Mouse (Mus musculus): Measurements from ENCODE around the gene Ranbp2. TPM values are rescaled to one million over a fixed set of nuclear protein-coding genes. Genes with fewer than 3 reads are reported as not detected.

The Ranbp2 gene
- 10 to 100 TPM; 23.0 to 25.5 TPM for polyA plus RNA-seq (2017; shearing (Covaris generic))

DNA sequence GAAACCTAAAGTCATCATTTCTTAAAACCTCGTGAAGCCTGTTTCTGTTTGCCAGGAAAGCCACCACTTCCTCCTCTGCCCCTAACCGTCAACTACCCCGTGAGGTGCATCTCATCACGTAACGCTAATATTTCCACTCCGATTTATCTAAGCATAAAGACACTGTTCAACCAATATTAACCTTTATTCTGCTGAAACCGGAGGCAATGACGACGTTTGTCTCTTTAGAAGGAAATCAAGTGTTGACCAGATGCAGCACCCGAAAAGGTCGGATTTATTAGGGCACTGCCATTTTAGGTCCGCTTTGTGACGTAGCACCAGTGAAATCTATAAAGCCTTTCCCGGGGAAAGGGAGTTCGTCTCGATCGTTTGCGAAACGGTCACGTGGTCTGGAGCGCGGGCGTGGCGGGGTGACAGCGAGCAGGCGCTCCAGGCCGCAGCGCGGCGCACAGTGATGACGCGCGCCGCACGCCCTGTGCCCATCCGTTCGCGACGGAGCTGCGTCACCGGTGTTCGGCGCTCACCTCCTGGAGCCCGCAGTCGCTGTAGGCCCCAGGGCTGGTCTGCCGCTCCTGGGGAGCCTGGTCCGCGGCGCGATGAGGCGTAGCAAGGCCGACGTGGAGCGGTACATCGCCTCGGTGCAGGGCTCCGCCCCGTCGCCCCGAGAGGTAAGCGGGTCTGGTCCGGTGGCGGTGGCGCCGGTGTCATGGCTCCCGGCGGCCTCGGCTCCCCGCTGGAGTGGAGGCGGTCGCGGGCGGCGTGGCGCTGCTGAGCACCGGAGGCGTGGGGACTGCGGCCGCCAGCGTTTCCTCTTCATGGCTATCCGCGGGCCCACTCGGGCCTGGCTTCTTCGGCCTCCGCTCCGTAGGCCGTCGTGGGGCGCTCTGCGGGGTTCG is at the start of gene Ranbp2:
Ranbp2 (plus strand) TSS at position 537 of the 896 bp plus-strand sequence.
- ATAC-seq = peak; percentile 90

DNA sequence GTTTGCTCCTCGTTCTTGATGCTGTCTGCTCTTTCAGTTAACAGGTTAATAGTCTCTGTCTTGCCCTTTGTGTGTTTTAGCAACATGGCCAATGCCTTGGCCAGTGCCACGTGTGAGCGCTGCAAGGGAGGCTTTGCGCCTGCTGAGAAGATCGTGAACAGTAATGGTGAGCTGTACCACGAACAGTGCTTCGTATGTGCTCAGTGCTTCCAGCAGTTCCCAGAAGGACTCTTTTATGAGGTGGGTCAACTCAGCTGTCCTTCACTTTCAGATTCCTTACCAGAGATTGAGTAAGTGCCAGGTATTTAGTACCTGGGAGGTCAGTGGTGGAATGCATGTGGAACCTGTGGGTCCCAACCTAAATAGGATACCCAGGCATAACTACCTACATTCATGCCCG is 47.8 kb upstream of the Ranbp2 start:
- no peak for ATAC-seq

DNA sequence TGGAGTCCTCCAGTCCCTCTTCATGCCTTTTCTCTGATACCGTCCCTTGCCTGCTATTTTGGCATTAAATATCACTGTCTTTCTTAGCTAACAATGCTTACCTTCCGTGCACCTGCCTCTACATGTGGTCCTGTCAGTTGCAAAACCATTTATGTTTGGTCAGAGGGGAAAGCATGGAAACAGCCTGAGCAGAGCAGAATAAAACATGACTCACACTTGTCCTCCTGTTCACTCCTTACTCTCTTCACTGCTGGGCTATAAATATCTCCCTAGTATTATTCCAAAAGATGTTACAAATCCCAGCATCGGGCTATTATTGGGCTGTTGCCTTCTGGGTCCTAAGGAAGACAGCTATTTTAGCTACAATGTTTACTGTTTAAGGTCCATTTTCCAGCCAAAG is 44.9 kb upstream of the Ranbp2 start:
- ATAC-seq = no peak

DNA sequence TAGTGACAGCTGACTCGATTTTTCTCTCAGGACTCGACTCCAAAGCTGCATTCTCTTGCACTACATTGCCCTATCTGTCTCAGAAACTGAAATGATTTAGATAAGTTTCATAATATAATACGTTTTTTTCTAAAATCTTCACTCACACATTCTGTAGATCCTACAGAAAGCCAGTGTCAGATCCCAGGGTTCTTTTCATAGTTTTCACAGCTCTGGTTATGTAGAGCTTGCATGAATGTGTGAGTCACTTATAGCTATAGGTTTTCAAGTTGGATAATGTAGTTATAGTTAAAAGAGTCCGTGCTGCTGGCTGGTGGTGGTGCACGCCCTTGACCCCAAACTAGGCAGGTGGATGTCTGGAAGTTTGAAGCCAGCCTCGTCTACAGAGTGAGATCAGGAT is 42.1 kb upstream of the Ranbp2 start:
- ATAC-seq = no peak

DNA sequence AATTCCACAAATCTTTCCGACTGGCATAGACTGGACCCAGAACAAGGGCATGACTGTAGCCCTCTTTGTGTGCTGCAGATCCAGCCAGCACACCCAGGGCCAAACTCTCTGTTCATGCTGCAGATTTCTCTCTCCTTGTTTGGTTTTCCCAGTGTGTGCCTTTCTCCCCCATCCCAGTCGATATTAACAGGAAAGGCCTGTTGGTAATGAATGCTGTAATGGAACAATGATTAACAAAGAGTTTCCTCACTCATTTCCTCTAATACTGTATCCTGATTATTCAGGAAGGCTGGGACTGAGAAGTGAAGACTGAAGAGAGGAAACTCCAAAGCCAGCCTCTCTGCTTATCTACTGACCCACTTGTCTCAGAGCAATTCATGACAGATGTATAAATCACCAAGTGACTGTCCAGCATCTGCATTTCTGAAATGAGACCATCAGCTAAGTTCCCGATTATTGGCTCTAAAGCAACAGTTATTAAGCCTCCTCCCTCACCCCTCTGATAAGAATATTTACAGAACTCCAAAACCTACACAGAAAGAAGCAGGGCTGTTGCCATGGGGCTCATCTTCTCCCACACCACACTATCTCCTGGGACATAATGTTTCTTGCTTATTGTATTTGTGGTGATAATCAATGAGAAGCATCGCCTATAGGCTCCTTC is 41.3 kb upstream of the Ranbp2 start:
- no peak for ATAC-seq

DNA sequence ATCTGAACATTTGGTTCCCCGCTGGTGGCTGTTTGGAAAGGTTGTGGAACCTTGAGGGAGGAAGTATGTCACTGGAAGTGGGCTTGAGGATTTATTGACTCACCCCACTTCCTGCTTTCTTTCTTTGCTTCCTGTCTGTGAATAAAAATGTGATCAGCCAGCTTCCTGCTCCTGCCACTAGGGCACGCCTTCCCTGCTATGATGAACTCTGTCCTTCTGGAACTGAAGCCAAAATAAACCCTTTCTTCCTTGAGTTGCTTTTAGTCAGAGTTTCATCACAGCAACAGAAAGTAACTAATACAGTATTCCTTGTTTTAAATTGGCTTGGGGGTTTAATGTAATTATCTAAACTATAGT is 40.8 kb upstream of the Ranbp2 start:
- ATAC-seq = peak; percentile 86

DNA sequence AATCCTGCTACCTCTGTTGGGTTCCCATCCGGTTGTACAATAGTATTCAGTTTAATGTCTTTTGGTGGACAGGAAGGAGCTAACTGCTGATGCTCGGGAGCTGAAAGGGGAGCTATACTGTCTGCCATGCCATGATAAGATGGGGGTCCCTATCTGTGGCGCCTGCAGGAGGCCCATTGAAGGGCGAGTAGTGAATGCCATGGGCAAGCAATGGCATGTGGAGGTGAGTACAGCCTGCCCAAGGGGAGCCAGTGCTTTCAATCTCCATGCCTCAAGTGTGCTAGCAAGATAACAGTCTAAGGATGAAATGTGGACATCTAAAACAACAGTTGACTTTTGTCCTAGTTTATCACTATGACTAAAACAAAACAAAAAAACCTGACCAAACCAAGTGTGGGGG is 34.4 kb upstream of the Ranbp2 start:
- ATAC-seq = no peak

DNA sequence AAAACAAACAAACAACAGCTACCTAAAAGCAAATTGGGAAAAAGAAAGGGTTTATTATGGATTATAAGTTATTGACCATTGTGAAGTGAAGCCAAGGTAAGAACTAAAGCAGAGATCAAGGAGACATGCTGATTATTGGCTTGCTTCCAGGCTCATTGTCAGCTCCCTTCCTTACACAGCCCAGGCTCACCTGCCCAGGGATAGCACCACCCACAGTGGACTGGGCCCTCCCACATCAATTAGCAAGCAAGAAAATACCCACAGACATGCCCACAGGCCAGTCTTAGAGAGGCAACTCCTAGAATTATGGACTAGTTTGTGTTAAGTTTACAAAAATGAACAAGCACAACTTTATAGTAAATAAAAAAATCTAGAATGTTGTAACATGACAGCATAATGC is 33.9 kb upstream of the Ranbp2 start:
- ATAC-seq = no peak

DNA sequence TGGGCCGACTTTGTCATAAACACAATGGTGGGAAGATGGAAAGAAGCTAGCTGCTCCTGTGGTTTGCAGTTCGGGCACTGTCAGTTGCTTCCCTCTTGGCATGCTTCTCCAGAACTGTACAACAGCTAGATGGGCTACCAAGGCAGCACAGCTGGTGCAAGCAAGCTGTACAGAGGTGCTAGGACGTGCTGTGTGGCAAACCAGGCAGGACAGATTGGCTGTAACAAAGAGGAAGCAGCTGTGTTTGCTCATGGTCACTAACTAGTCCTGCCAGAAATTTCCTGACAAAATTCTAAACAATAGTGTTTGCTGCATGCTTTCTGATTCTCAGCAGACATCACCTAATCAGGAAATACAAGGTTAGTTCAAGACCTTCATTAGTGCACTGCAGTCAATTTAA is 30.0 kb upstream of the Ranbp2 start:
- no peak for ATAC-seq

DNA sequence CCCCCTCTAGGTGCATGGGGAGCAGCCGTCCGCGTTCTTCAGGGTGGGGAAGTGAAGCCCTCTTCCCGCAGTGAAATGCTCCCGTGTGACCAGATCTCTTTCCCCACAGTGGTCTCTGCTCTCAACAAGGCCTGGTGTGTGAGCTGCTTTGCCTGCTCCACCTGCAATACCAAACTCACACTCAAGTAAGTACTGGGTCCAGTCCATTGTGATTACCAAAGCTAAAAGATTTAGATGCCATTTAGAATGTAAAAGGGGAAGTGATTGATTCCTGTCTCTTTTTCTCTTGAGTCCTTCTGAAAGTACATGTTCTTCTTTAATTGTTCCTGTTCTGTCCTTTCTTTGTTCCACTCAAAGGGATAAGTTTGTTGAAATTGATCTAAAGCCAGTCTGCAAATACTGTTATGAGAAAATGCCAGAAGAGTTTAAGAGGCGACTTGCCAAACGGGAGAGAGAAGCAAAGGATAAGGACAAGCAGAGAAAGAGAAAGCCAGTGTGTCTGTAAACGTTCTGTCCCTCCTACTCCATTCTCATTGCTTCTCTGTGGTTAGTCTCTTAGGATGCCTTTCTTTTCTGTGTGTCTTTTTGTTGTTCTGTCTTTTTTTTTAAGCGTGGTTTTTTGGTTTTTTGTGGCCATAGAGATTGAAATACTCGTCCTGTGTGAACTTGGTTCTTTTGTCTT is 28.3 kb upstream of the Ranbp2 start:
- ATAC-seq = no peak

DNA sequence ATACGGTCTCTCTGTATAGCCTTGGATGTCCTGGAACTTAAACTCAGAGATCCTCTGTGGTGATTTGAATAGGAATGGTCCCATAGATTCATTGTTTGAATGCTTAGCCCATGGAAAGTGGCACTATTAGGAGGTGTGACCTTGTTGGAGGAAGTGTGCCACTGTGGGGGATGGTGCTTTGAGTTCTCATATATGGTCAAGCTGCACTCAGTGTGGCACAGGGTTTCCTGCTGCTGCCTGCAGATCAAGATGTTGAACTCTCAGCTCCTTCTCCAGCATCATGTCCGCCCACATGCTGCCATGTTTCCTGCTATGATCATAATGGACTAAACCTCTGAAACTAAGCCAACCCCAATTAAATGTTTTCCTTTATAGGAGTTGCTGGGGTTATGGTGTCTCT is 18.8 kb upstream of the Ranbp2 start:
- no peak for ATAC-seq

DNA sequence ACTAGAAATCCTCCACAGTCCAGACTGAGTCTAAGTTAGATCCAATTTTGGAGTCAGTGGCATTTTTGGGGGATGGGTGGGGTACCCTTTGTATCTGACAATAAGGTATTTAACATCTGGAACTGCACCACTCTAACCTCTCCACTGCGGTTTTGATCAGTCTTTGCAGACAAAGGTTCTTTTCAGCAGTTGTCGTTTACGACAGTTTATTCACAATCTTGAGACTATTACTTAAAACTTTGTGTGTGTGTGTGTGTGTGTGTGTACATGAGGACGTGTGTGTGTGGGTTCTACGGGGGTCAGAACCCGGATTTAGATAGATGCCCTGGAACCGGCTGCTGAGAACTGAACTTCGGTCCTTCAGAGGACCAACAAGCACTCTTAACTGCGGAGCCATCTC is 870 bp upstream of the Ranbp2 start:
- peak; percentile 20 for ATAC-seq

DNA sequence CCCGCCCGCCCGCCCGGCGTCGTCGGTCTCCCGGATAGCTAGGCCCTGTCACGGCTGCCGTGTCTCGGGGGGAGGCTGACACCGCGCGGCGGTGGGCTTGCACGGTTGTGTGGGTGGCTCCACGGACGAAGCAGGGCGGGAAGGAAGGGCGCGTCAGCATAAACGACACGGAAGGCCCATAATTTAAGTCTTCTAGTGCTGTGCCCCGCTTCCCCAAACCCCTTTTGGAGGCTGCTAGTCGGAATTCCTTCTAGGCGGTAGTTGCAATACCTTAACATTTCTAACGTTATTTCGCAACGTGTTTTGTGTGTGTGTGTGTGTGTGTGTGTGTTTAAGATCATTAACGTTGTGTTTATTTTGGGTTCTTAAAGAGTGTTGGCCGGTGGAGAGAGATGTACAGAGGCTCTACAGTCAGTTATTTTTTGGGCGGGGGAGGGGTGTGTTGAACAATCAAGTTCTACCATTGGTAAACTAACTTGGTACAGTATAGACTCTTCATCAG is 611 bp downstream of the Ranbp2 start:
- ATAC-seq = peak; percentile 20

DNA sequence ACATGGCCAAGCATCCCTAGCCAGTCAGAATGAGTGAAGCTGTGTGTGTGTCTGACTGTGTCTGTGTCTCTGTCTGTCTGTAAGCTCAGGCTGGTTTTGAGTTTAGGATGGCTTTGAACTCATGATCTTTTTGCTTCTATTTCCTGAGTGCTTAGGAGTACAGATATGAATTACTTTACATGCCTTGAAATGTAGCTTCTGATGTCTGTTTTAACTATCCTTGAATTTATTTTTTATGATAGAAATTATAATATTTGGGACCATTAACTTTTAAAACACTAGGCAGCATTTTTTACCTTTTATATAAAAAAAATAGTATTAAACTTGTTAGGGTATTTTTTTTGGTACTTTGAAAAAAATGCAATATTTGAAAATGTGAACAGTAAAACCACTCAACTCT is 4.9 kb downstream of the Ranbp2 start:
- no peak for ATAC-seq

DNA sequence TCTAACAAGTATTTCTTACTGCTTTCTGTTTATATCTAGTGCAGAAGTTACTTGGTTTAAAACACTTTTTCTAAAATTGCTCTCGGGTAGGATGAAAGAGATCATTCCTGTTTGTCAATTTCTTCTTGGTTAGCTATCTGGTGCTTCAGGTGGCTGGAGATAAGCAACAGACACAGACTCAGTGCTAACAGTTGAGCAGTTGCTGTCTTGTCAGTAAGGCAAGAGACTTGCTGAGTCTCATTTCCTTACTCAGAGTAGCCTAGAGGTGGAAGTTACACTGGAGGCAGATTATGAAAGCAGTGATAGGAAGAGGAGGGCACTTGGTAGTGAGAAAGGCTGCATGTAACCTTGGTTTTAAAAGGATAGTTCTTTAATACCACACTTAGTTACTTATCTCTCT is 5.5 kb downstream of the Ranbp2 start:
- no peak for ATAC-seq

DNA sequence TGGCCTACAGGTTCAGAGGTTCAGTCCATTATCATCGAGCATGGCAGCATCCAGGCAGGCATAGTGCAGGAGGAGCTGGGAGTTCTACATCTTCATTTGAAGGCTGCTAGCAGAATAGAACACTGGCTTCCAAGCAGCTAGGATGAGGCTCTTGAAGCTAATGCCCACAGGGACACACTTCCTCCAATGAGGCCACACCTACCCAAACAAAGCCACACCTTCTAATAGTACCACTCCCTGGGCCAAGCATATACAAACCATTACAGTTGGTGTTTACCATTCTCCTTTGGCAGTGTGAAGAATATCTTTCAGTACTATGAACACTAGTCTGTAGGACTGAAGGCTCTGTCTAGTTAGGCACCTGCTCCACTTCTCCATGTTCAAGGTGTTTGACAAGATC is 13.2 kb downstream of the Ranbp2 start:
- no peak for ATAC-seq

DNA sequence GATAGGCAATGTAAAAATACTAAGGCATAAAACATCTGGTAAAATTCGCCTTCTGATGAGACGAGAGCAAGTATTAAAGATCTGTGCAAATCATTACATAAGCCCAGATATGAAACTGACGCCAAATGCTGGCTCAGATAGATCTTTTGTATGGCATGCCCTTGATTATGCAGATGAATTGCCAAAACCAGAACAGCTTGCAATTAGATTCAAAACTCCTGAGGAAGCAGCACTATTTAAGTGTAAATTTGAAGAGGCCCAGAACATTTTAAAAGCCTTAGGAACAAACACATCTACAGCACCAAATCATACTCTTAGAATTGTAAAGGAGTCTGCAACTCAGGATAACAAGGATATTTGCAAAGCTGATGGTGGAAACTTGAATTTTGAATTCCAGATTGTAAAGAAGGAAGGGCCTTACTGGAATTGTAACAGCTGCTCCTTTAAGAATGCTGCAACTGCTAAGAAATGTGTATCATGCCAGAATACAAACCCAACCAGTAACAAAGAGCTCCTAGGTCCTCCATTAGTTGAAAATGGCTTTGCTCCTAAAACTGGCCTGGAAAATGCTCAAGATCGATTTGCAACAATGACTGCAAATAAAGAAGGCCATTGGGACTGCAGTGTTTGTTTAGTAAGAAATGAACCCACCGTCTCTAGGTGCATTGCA is 30.5 kb downstream of the Ranbp2 start:
- no peak for ATAC-seq

DNA sequence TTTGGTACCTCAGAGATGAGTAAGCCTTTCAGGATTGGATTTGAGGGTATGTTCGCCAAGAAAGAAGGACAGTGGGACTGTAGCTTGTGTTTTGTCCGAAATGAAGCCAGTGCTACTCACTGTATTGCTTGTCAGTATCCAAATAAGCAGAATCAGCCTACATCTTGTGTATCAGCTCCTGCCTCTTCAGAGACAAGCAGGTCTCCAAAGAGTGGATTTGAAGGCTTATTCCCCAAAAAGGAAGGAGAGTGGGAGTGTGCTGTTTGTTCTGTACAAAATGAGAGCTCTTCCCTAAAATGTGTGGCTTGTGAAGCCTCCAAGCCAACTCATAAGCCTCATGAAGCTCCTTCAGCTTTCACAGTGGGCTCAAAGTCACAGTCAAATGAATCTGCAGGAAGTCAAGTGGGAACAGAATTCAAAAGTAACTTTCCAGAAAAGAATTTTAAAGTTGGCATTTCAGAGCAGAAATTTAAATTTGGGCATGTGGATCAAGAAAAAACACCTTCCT is 31.4 kb downstream of the Ranbp2 start:
- ATAC-seq = no peak

DNA sequence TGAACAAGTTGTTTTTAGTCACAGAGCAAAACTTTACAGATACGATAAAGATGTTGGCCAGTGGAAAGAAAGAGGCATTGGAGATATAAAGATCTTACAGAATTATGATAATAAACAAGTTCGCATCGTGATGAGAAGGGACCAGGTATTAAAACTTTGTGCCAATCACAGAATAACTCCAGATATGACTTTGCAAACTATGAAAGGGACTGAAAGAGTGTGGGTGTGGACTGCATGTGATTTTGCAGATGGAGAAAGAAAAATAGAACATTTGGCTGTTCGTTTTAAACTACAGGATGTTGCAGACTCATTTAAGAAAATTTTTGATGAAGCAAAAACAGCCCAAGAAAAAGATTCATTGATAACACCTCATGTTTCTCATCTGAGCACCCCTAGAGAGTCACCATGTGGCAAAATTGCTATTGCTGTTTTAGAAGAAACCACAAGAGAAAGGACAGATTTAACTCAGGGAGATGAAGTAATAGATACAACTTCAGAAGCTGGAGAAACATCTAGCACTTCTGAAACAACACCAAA is 33.3 kb downstream of the Ranbp2 start:
- ATAC-seq = peak; percentile 45

DNA sequence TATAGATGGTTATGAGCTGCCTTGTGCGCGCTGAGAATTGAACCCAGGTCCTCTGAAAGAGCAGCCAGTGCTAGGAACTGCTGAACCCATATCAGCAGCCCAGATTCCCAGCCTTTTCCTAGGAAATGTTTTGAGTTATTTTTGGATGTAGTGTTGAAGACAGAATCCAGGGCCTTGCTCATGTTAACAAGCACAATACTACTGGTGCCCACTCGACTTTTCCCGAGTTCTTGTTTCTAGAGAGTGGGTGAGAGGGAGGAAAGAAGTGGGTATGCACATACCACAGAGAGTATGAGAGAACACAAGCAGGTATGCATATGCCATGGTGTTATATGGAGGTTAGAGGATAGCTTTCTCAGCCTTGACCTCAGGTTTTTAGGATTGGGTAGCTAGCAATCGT is 44.3 kb downstream of the Ranbp2 start:
- ATAC-seq = no peak

DNA sequence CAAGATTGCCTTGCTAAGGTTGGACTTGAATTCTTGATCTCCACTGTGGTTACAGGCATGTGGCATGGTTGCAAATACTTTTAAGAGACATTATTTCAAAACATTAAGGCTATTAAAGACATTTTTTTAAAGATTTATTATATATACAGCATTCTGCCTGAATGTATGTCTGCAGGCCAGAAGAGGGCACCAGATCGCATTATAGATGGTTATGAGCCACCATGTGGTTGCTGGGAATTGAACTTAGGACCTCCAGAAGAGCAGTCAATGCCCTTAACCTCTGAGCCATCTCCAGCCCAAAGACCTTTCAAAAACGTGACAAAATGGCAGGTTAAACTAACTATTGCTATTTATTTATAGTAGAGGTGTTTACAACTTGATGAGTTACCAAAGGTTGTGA is 48.9 kb downstream of the Ranbp2 start:
- no peak for ATAC-seq

DNA sequence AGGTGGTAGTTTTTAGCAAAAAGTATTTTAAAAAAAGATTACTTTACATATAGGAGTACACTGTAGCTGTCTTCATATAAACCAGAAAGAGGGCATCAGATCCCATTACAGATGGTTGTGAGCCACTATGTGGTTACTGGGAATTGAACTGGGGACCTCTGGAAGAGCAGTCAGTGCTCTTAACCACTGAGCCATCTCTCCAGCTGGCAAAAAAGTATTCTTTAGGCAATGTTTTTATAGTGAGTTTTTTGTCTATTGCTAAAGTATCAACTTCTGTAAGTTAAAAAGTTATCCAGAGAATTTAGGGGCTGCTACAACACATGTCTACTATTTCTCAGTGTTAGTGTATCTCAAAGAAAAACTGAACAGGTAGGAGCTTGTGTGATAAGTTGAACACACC is 50.0 kb downstream of the Ranbp2 start:
- no peak for ATAC-seq
